In the genomic region with DNA sequence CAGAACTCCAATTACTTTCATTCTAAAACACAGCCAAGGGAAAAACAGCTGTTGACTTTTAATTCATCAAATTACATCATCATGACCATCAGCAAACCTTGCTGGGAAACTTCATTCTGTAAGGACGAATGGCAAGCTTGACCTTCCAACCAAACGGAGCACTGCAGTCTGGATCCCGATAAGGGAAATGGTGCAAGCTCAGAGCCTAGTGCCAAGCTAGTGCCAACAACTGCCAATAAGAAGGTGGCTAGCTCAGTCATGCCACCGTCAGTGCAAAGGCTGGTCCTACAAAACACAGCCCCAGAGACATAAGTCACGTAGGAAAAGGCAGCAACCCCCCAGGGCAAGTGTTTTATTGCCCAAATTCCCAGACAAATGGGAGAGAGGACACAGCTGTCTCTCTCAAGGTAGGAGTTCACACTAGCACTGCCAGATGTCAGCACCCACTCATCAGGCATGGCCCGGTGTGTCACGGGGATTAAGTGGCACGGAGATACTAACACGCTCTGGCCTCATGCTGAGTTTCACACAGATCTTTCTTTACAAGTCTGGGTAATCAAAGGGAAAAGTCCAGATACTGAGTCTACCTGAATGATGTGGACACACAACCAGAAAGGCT, we compare ENCODE assay signal across 26 mouse cellular contexts. TPM values are rescaled to one million over a fixed set of nuclear protein-coding genes. Genes with fewer than 3 reads are reported as not detected.
DNase-seq lines count a peak whose midpoint lies in the region; ATAC-seq and TF ChIP-seq lines count a peak whose summit lies in the region.
"Had no signal": no experiment of that assay in that cellular context is flagged by ENCODE, and none has a peak within 500 bp of the region (broad histone marks: within the 10 kb centered on the region; RNA-seq: fewer than 3 reads in every experiment).

No protein-coding gene starts in this region.

- no peaks in the 10 kb centered on the region for H3K4me1 ChIP-seq in intestine, postnatal 0 days (replicated peaks; ENCODE audit: control insufficient read depth, insufficient read depth, low read length)
- H3K4me1 ChIP-seq in intestine, embryonic 16.5 days (ENCODE audit: control insufficient read depth, insufficient read depth, low read length), result no peaks in the 10 kb centered on the region
- H3K4me1 ChIP-seq: forebrain, embryonic 10.5 days; liver, embryonic 12.5 days; midbrain, embryonic 10.5 days; stomach, embryonic 15.5 days had no signal

- H3K9ac ChIP-seq in intestine, postnatal 0 days (ENCODE audit: low read depth, low read length), result no peak overlapping the region
- H3K9ac ChIP-seq in intestine, embryonic 16.5 days (ENCODE audit: low read depth, low read length), result no peak overlapping the region
- H3K9ac ChIP-seq: liver, embryonic 12.5 days; neural tube, embryonic 13.5 days; stomach, embryonic 15.5 days had no signal

- no peak overlapping the region for H3K4me2 ChIP-seq in intestine, postnatal 0 days (replicated peaks; ENCODE audit: low read depth)
- H3K4me2 ChIP-seq in intestine, embryonic 16.5 days (ENCODE audit: low read depth, low read length), result no peak overlapping the region
- H3K4me2 ChIP-seq: liver, embryonic 12.5 days; neural tube, embryonic 13.5 days; stomach, embryonic 15.5 days had no signal

- peak; percentile 72 to 75 for DNase-seq in heart, adult 18-20 months
- DNase-seq in heart, postnatal 36 days, result no peak
- DNase-seq in adrenal gland, postnatal 14 days, result peak; percentile 68
- DNase-seq in gonadal fat pad, adult 2 months (ENCODE audit: low read depth), result peak; percentile 40
- no peak for DNase-seq in embryo, embryonic 10 days (ENCODE audit: low spot score)
- no peak for DNase-seq in frontal cortex, adult 2 months (ENCODE audit: extremely low spot score in 1 of 2, low spot score in 1 of 2)
- DNase-seq: cerebellum, adult 9-10 months; kidney, adult 11 months; layer of hippocampus, adult 9-11 months; lung, adult 18-20 months; lung, postnatal 10 days; thymus, postnatal 25 days had no signal

- H3K9me3 ChIP-seq in intestine, postnatal 0 days (ENCODE audit: control insufficient read depth), result no peaks in the 10 kb centered on the region
- no peaks in the 10 kb centered on the region for H3K9me3 ChIP-seq in intestine, embryonic 16.5 days (ENCODE audit: control insufficient read depth, low read length)
- H3K9me3 ChIP-seq: forebrain, embryonic 10.5 days; limb, embryonic 10.5 days; liver, embryonic 12.5 days; midbrain, embryonic 10.5 days; neural tube, embryonic 13.5 days; stomach, embryonic 15.5 days had no signal

- no peak for TF ChIP-seq CTCF in intestine, postnatal 0 days (IDR thresholded peaks at IDR 0.05; ENCODE audit: low read depth)

- H3K4me3 ChIP-seq in intestine, postnatal 0 days (ENCODE audit: low read depth, low read length), result no peak overlapping the region
- H3K4me3 ChIP-seq in intestine, embryonic 16.5 days (ENCODE audit: low read length), result no peak overlapping the region
- H3K4me3 ChIP-seq: forebrain, embryonic 10.5 days; limb, embryonic 10.5 days; liver, embryonic 12.5 days; midbrain, embryonic 10.5 days; myocyte; neural tube, embryonic 13.5 days; stomach, embryonic 15.5 days had no signal

- ATAC-seq in intestine, postnatal 0 days, result 0 out of 2 replicates have a peak, but pooled peaks have one; percentile 44
- no peak for ATAC-seq in intestine, embryonic 16.5 days
- ATAC-seq: activated CD4-positive, CD25-positive, alpha-beta regulatory T cell, adult 4 months; forebrain, embryonic 16.5 days; liver, embryonic 12.5 days; midbrain, embryonic 16.5 days had no signal

- intact Hi-C loops in heart, postnatal 36 days (cut with DNase I), result no loop called here

- WGBS in intestine, postnatal 0 days, result 67% methylated on average over 9 of the region's 9 CpGs
- 76% methylated on average over 9 of the region's 9 CpGs for WGBS in intestine, embryonic 16.5 days

- no peak overlapping the region; the same call in 1 of the 2 replicates for H3K27ac ChIP-seq in intestine, postnatal 0 days (ENCODE audit: low read depth, low read length)
- H3K27ac ChIP-seq in intestine, embryonic 16.5 days (ENCODE audit: low read length), result no peak overlapping the region
- H3K27ac ChIP-seq: forebrain, embryonic 10.5 days; hindbrain, postnatal 0 days; kidney, postnatal 0 days; limb, embryonic 10.5 days; liver, embryonic 12.5 days; midbrain, embryonic 10.5 days; neural tube, embryonic 13.5 days; stomach, embryonic 15.5 days had no signal

- no peaks in the 10 kb centered on the region for H3K27me3 ChIP-seq in intestine, postnatal 0 days (replicated peaks; ENCODE audit: control insufficient read depth, insufficient read depth, low read length)
- H3K27me3 ChIP-seq in intestine, embryonic 16.5 days (replicated peaks; ENCODE audit: control insufficient read depth, insufficient read depth, low read length), result no peaks in the 10 kb centered on the region
- H3K27me3 ChIP-seq: liver, embryonic 12.5 days; neural tube, embryonic 13.5 days; stomach, embryonic 15.5 days had no signal

- H3K36me3 ChIP-seq in intestine, postnatal 0 days (ENCODE audit: control insufficient read depth, insufficient read depth), result peaks cover 58% of the 10 kb centered on the region
- H3K36me3 ChIP-seq in intestine, embryonic 16.5 days (ENCODE audit: control insufficient read depth, insufficient read depth, low read length), result peaks cover 27% of the 10 kb centered on the region

RNA-seq across cellular contexts. Expression of gene Ascc1, which starts 11.2 kb away (rescaled TPM):
- 10 to 100 TPM; 23.2 to 25.9 TPM for total RNA-seq in heart, adult 18-20 months (2021)
- total RNA-seq in heart, postnatal 36 days (2021), result 10 to 100 TPM; 23.0 to 24.0 TPM
- polyA plus RNA-seq in intestine, postnatal 0 days (2015; fragmentation: Nextera tagmentation; extraction: Ambion mirVana), result 28.7 TPM in 2 replicates
- 47.2 and 47.3 TPM in 2 replicates for polyA plus RNA-seq in intestine, embryonic 16.5 days (2015; fragmentation: Nextera tagmentation; extraction: Ambion mirVana)
- 27.8 and 29.8 TPM in 2 replicates for total RNA-seq in adrenal gland, postnatal 14 days (2021)
- 31.5 and 36.3 TPM in 2 replicates for polyA plus RNA-seq in gonadal fat pad, adult 2 months (2012; rRNA removed)
- 26.5 and 27.2 TPM in 2 replicates for polyA plus RNA-seq in frontal cortex, adult 2 months (2012; rRNA removed)

RNA-seq across cellular contexts. Expression of gene Anapc16, which starts 11.6 kb away (rescaled TPM):
- total RNA-seq in heart, adult 18-20 months (2021), result 10 to 100 TPM; 73.8 to 84.0 TPM
- 10 to 100 TPM; 68.1 to 73.7 TPM for total RNA-seq in heart, postnatal 36 days (2021)
- 98.4 and 100 TPM in 2 replicates for polyA plus RNA-seq in intestine, postnatal 0 days (2015; fragmentation: Nextera tagmentation; extraction: Ambion mirVana)
- 94.0 and 97.8 TPM in 2 replicates for polyA plus RNA-seq in intestine, embryonic 16.5 days (2015; fragmentation: Nextera tagmentation; extraction: Ambion mirVana)
- total RNA-seq in adrenal gland, postnatal 14 days (2021), result 57.5 and 68.8 TPM in 2 replicates
- 67.6 and 96.9 TPM in 2 replicates for polyA plus RNA-seq in gonadal fat pad, adult 2 months (2012; rRNA removed)
- 86.0 and 101 TPM in 2 replicates for polyA plus RNA-seq in frontal cortex, adult 2 months (2012; rRNA removed)

RNA-seq across cellular contexts. Expression of gene Ddit4, which starts 39.7 kb away (rescaled TPM):
- total RNA-seq in heart, adult 18-20 months (2021), result 100 to 1,000 TPM; 158 to 190 TPM
- total RNA-seq in heart, postnatal 36 days (2021), result 10 to 100 TPM; 37.1 to 64.2 TPM
- 11.5 and 17.8 TPM in 2 replicates for polyA plus RNA-seq in intestine, postnatal 0 days (2015; fragmentation: Nextera tagmentation; extraction: Ambion mirVana)
- polyA plus RNA-seq in intestine, embryonic 16.5 days (2015; fragmentation: Nextera tagmentation; extraction: Ambion mirVana), result 28.6 and 33.1 TPM in 2 replicates
- total RNA-seq in adrenal gland, postnatal 14 days (2021), result 70.5 and 103 TPM in 2 replicates
- polyA plus RNA-seq in gonadal fat pad, adult 2 months (2012; rRNA removed), result 94.7 and 116 TPM in 2 replicates
- polyA plus RNA-seq in frontal cortex, adult 2 months (2012; rRNA removed), result 46.3 and 53.3 TPM in 2 replicates

Comparison
In these comparisons a context has a peak if more than half of its experiments do, and no peak if none do; other contexts are left out.
1. DNase-seq: peak in heart, adult 18-20 months (2 of 2), adrenal gland, postnatal 14 days (single experiment) and gonadal fat pad, adult 2 months (single experiment); none in heart, postnatal 36 days (0 of 2), embryo, embryonic 10 days (single experiment) and frontal cortex, adult 2 months (0 of 2).